Mouse (Mus musculus) stomach, postnatal 0 days (tissue): ENCODE results near the gene Btbd2. TPM values are rescaled to one million over a fixed set of nuclear protein-coding genes. Genes with fewer than 3 reads are reported as not detected.
A peak's percentile ranks its signal among the peaks of the same experiment; 100 is the strongest.

ENCODE experiments used
- ATAC-seq: fragments of 200-750 bp; cut with Nextera tagmentation; 2 replicates; pipeline ENCODE4 v1.8.0; 2017; ENCODE audit not compliant: low FRiP score, low TSS enrichment
- DNase-seq: peaks from one replicate; pipeline ENCODE4 v3.0.0-alpha.2; 2016; ENCODE audit warnings: low spot score
- H3K27ac ChIP-seq: fragments of 300-500 bp; sonication (generic); replicated peaks from 2 replicates; pipeline ENCODE4 v1.5.1; 2014; ENCODE audit warnings: mild to moderate bottlenecking, control low read depth
- H3K27me3 ChIP-seq: fragments of 300-500 bp; sonication (generic); 2 replicates; pipeline ENCODE4 v1.6.1; 2014; ENCODE audit warnings: low read length; ENCODE audit not compliant: control insufficient read depth, insufficient read depth
- H3K36me3 ChIP-seq: fragments of 300-500 bp; sonication (generic); 2 replicates; pipeline ENCODE4 v1.6.1; 2014; ENCODE audit warnings: low read length, mixed read lengths; ENCODE audit not compliant: control insufficient read depth, insufficient read depth
- H3K4me1 ChIP-seq: fragments of 300-500 bp; sonication (generic); replicated peaks from 2 replicates; pipeline ENCODE4 v1.6.1; 2014; ENCODE audit warnings: antibody characterized with exemption; ENCODE audit not compliant: control insufficient read depth, insufficient read depth
- H3K4me2 ChIP-seq: fragments of 300-500 bp; sonication (generic); replicated peaks from 2 replicates; pipeline ENCODE4 v1.6.1; 2014; ENCODE audit warnings: low read depth, mild to moderate bottlenecking, control low read depth, moderate library complexity
- H3K4me3 ChIP-seq: fragments of 300-500 bp; sonication (generic); 2 replicates; pipeline ENCODE4 v1.5.1; 2014; ENCODE audit warnings: low read depth, low read length, control low read depth
- H3K9ac ChIP-seq: fragments of 300-500 bp; sonication (generic); 2 replicates; pipeline ENCODE4 v1.6.1; 2014; ENCODE audit warnings: mild to moderate bottlenecking, low read length, control low read depth, mixed read lengths
- H3K9me3 ChIP-seq: fragments of 300-500 bp; sonication (generic); 2 replicates; pipeline ENCODE4 v1.6.1; 2016; ENCODE audit warnings: low read length; ENCODE audit not compliant: control insufficient read depth
- CTCF ChIP-seq: IDR thresholded peaks from 2 replicates; pipeline ENCODE4 v1.5.1; 2016; ENCODE audit warnings: antibody characterized with exemption, low read depth, mild to moderate bottlenecking, moderate library complexity
- EP300 ChIP-seq: optimal IDR thresholded peaks from 2 replicates; pipeline ENCODE3; 2016; ENCODE audit warnings: antibody characterized with exemption
- WGBS: fragments of 180-500 bp; shearing (Covaris S2); extraction: QIAGEN DNeasy Blood & Tissue Kit; methylation state at CpG from one replicate; pipeline ENCODE4 v1.1.7; 2014; 5-methylcytosine and 5-hydroxymethylcytosine counted together
- polyA plus RNA-seq: library from polyadenylated mRNA; unstranded; fragments of >200 nt; fragmentation: Nextera tagmentation; extraction: Ambion mirVana; gene quantifications from 2 replicates; pipeline ENCODE4 v1.2.1, GENCODE M21; 2015

Btbd2 gene
- polyA plus RNA-seq, 1 experiment from 2014 or later = 28.3 TPM

DNA sequence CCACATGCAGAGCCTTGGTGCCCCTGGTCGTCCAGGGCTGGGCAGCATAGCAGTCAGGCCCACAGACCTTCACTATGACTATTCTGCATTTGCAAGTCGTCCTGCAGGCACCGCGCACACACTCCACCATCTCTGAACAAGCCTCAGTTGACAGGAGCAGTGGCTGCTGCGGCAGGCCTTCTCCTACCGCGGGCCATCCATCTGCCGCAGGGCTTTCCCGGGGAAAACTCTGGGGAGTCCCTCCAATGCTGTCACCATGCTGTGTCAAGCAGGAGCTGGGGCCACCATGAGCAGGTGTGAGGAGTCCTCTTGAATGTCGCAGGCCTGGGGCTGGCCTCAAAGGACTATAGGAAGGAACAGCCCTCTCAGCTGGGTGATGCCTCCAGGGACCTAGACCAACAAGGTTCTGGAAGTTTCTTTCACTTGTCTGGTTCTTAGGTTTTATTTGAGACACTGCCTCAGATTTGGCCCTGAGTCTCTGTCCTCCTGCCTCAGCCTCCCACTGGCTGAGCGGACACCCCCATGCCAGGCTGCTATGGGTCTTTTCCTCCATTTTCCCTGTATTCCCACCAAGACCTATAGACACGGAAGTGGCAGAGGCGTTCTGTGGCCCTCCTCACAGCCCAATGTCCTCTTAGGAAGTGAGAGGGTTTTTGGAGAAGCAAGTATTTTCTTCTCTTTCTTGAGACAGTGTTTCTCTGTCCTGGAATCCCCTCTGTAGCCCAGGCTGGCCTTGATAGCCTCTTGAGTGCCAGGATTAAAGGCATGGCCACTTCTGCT, 37.5 kb upstream of the Btbd2 start:
- H3K4me2 ChIP-seq = no peak overlapping the region
- WGBS = 88% methylated on average over 13 of the region's 13 CpGs
- no peak overlapping the region for H3K9ac ChIP-seq
- H3K27me3 ChIP-seq = no peaks in the 10 kb centered on the region
- peaks cover 13% of the 10 kb centered on the region for H3K36me3 ChIP-seq
- no peak overlapping the region for H3K4me3 ChIP-seq
- H3K4me1 ChIP-seq = no peaks in the 10 kb centered on the region
- H3K27ac ChIP-seq = peak overlapping the region; percentile 30; the same call in 1 of the 2 replicates
- ATAC-seq (no peak), DNase-seq (no peak)
- no peak for TF ChIP-seq CTCF
- no peak for TF ChIP-seq EP300
- no peaks in the 10 kb centered on the region for H3K9me3 ChIP-seq

DNA sequence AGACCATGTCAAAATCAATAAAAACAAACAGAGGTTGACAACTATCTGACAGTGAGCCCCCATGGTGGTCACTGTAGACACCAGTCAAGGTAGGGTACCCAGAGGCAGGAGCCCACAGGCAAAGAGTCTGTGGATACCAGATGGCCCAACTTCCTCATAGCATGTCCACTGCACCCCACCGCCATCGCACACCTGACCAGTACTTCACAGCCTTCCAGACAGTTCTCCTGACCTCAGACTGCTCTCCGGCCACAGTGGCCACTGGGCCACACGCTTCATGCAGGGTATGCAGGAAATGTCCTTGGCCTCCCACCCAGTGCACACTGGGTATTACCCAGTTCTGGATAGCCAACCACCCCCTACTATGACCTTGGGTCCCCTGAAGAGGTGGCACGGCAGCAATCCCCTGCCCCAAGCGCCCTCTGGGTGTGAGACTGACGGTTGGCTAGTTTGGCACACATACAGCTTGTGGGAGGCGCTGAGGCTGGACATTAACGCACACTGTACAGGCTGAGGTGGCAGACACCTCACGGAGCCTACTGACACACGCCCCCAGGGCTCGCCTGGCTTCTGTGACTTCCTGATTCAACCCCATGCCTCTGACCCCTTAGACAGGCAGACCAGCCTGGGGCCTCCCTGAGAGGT, 36.7 kb upstream of the Btbd2 start:
- H3K36me3 ChIP-seq = peaks cover 15% of the 10 kb centered on the region
- H3K27ac ChIP-seq = no peak overlapping the region
- H3K9ac ChIP-seq = no peak overlapping the region
- H3K9me3 ChIP-seq = no peaks in the 10 kb centered on the region
- H3K4me3 ChIP-seq = no peak overlapping the region
- DNase-seq = no peak
- H3K4me1 ChIP-seq = no peaks in the 10 kb centered on the region
- H3K27me3 ChIP-seq = no peaks in the 10 kb centered on the region
- TF ChIP-seq EP300 (no peak), CTCF (no peak)
- 87% methylated on average over 12 of the region's 12 CpGs for WGBS
- ATAC-seq = no peak
- H3K4me2 ChIP-seq = no peak overlapping the region

DNA sequence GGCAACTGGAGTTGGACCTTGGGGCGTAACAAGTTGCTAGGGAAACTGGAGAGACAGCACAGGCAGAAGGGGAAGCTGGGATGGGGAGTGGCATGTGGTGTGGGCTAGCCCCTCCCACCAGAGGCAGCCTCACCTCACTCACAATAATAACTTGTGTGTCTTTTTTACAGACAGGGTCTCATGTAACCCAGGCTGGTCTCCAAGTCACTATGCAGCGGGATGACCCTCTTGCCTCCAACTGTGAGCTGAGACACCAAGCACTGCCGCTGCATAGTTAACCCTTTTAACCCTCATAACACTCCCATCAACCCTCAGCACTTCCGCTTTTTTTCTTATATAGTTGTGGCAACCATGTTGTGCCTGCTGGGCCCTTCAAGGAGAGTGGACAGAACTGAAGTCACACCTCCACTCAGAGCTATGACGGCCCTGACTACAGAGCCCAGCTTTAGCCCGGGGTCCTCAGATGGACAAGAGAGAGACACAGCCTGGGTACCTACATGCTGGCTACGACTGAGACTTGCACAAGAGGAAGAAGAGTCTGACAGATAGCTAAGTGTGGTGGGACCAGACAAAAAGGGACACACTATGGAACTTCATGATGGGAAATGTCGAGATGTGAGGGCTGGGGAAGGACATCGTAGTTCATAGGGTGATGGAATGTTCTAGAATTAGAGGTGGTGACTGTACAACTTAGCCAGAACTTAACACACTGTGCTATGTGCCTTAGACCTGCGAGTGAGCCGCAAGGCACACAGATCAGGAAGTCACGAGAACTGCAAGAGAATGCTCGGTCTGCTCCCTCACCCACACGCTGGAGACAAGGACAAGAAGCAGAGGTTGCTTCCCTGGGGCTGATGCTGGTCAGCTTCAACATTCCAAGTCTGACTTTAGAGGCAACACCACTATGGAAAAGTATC, 35.6 kb upstream of the Btbd2 start:
- Histone ChIP-seq H3K9ac (no peak overlapping the region), H3K27me3 (no peaks in the 10 kb centered on the region), H3K9me3 (no peaks in the 10 kb centered on the region), H3K4me1 (no peaks in the 10 kb centered on the region), H3K36me3 (peaks cover 15% of the 10 kb centered on the region), H3K4me3 (no peak overlapping the region), H3K4me2 (no peak overlapping the region), H3K27ac (no peak overlapping the region)
- no peak for ATAC-seq
- no peak for DNase-seq
- TF ChIP-seq CTCF = no peak
- TF ChIP-seq EP300 = no peak
- WGBS = 76% methylated on average over 14 of the region's 14 CpGs

DNA sequence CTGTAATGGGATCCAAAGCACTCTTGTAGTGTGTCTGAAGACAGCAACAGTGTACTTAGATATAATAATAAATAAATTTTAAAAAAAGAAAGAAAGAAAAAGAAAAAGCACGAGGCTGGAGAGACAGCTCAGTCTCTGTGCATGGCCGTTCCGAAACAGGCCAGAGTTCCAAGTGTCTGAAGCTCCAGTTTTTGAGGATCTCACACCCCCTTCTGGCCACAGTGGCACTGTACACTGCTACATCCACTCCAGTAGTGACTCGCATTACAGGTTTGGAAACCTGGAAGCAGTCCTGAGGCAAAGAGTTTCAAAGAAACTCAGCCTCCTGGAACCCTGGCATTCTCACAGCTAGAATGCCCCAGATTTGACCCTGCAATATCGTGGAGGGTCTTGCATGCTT, 31.0 kb upstream of the Btbd2 start:
- Histone ChIP-seq H3K4me3 (no peak overlapping the region), H3K9me3 (no peaks in the 10 kb centered on the region), H3K36me3 (peaks cover 27% of the 10 kb centered on the region), H3K4me1 (no peaks in the 10 kb centered on the region), H3K27ac (no peak overlapping the region), H3K4me2 (no peak overlapping the region), H3K27me3 (no peaks in the 10 kb centered on the region), H3K9ac (no peak overlapping the region)
- TF ChIP-seq EP300 = no peak
- peak; percentile 89 for TF ChIP-seq CTCF
- 18% methylated on average over 5 of the region's 5 CpGs for WGBS
- DNase-seq (peak; percentile 84), ATAC-seq (peak; percentile 80)

DNA sequence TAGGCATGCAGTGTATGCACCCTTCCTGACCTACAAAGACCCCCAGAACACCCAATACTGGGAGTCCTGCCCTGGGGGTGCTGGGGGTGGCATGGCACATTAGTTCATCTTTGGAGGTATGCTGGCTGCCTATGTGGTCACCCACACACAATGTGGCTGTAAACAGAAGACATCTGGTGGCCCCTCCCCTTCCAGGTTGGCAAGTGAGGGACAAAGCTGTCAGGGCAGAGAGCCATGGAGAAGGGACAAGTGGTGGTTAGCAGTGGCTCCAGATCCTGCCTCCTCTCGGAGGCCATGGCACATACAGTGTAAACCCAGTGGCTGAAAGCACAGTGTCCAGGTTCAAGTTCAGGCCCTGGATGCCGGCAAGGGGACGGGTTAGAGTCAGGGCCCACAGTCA, 29.7 kb upstream of the Btbd2 start:
- Histone ChIP-seq H3K36me3 (peaks cover 27% of the 10 kb centered on the region), H3K9ac (no peak overlapping the region), H3K4me1 (no peaks in the 10 kb centered on the region), H3K4me2 (no peak overlapping the region), H3K27me3 (no peaks in the 10 kb centered on the region), H3K4me3 (no peak overlapping the region), H3K27ac (no peak overlapping the region), H3K9me3 (no peaks in the 10 kb centered on the region)
- 94% methylated on average over 3 of the region's 3 CpGs for WGBS
- TF ChIP-seq CTCF (no peak), EP300 (no peak)
- no peak for ATAC-seq
- DNase-seq = no peak
